Mouse (Mus musculus) thymus, adult 18-20 months (tissue): ENCODE results near the gene Gm2916.
"Not testable (repeated sequence)": the region's sequence is repeated elsewhere in the genome, so short reads cannot be mapped to it uniquely, and the experiment has no call there.

ENCODE experiments used
- DNase-seq, 2 experiments: peaks; one replicate each; pipeline ENCODE4 v3.0.0; 2022; ENCODE audit warnings: mixed read lengths in 2 of 2

The Gm2916 gene

DNA sequence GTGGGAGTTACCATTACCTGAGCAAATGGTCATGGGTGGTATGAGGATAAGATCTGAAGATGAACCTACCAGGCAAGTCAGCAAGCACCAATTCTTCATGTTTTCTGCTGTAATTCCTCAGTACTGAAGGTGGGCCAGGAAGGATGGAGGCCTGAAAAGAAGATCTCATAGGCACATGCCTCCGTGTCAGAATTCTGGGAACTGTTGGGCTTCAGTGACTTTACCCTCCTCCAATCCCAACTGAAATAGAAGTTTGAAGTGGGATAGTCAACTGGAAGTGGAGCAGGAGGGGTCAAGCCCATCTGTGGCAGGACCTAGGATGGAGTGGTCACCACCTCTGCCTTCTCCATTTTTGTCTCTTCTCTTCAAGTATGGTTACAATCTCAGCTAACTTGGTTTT is at the start of gene Gm2916:
Gm2916 (plus strand) TSS at position 301 of the 400 bp plus-strand sequence.
- not testable (repeated sequence) for DNase-seq

DNA sequence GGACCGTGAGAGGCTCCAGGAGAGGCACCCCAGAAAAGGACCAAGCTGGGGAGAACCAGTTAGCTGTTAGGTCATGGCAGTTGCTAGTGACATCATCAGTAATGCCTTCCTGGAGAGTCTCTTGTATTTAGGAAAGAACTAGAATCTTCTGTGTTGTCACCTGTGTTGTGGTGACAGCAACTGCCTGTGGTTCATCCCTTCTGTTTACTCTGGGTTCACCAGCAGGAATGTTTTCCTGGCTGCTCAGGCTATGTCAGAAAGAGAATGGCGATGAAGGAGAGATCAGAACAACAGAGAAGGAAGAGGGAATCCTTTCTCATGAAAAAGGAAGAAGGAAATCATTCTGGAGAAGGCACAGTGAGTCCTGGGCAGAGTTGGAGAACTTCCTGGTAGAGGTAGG is 38.0 kb upstream of the Gm2916 start, which contains the start of gene Gm3033:
Gm3033 (plus strand) TSS at position 301 of the 400 bp plus-strand sequence.
- DNase-seq: not testable (repeated sequence)

DNA sequence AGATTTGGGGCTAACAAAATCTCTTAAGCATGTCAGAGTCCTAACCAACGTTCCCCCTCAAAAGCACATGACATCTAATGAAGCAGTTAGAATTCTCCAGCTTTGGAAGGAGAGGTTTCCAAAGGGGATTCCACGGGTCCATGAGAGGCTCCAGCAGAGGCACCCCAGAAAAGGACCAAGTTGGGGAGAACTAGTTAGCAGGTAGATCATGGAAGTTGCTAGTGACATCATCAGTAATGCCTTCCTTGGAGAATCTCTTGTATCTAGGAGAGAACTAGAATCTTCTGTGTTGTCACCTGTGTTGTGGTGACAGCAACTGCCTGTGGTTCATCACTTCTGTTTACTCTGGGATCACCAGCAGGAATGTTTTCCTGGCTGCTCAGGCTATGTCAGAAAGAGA is 47.5 kb downstream of the Gm2916 start, which contains the start of gene Gm3029:
Gm3029 (plus strand) TSS at position 301 of the 400 bp plus-strand sequence.
- DNase-seq: not testable (repeated sequence)

DNA sequence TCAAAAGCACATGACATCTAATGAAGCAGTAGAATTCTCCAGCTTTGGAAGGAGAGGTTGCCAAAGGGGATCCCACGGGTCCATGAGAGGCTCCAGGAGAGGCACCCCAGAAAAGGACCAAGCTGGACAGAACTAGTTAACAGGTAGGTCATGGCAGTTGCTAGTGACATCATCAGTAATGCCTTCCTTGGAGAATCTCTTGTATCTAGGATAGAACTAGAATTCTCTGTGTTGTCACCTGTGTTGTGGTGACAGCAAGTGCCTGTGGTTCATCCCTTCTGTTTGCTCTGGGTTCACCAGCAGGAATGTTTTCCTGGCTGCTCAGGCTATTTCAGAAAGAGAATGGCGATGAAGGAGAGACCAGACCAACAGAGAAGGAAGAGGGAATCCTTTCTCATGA is 79.3 kb downstream of the Gm2916 start, which contains the start of gene Gm3095:
Gm3095 (plus strand) TSS at position 301 of the 400 bp plus-strand sequence.
- not testable (repeated sequence) for DNase-seq
